Mouse (Mus musculus) T-cell, adult 2 months (primary cell): ENCODE measurements around the gene Gm45717.
"Not testable (repeated sequence)": the region's sequence is repeated elsewhere in the genome, so short reads cannot be mapped to it uniquely, and the experiment has no call there.

Experiments used
- DNase-seq: peaks from one replicate; pipeline ENCODE4 v3.0.0; 2022; ENCODE audit warnings: low spot score

The Gm45717 gene

GRCm38 (mm10) chr7:140955758-140956555 lies at the start of gene Gm45717, which contains the start of gene Ifitm2:
Gene Gm45717, minus strand, starts transcription at chr7:140955937.
Gene Ifitm2, minus strand, starts transcription at chr7:140955987.
- no peak for DNase-seq

GRCm38 (mm10) chr7:141003248-141004010 lies 47.7 kb upstream of the Gm45717 start:
- no peak for DNase-seq

GRCm38 (mm10) chr7:141000881-141001708 lies 45.4 kb upstream of the Gm45717 start:
- DNase-seq, result no peak

- no peak for DNase-seq
Measured at GRCm38 (mm10) chr7:140998853-140999700, 43.3 kb upstream of the Gm45717 start.

GRCm38 (mm10) chr7:140997817-140998216 lies 42.1 kb upstream of the Gm45717 start:
- DNase-seq, result no peak

GRCm38 (mm10) chr7:140991117-140991689 lies 35.5 kb upstream of the Gm45717 start:
- no peak for DNase-seq

GRCm38 (mm10) chr7:140990622-140991021 lies 34.9 kb upstream of the Gm45717 start:
- DNase-seq, result no peak

- DNase-seq, result no peak
Measured at GRCm38 (mm10) chr7:140990185-140990584, 34.4 kb upstream of the Gm45717 start.

- no peak for DNase-seq
Measured at GRCm38 (mm10) chr7:140989022-140989421, 33.3 kb upstream of the Gm45717 start.

- DNase-seq, result no peak
Measured at GRCm38 (mm10) chr7:140987182-140988138, 31.7 kb upstream of the Gm45717 start.

- DNase-seq, result no peak
Measured at GRCm38 (mm10) chr7:140982971-140983370, 27.2 kb upstream of the Gm45717 start.

GRCm38 (mm10) chr7:140981704-140982103 lies 26.0 kb upstream of the Gm45717 start:
- no peak for DNase-seq

- DNase-seq, result not testable (repeated sequence)
Measured at GRCm38 (mm10) chr7:140976720-140977119, 21.0 kb upstream of the Gm45717 start.

- no peak for DNase-seq
Measured at GRCm38 (mm10) chr7:140975465-140975864, 19.7 kb upstream of the Gm45717 start.

- DNase-seq, result no peak
Measured at GRCm38 (mm10) chr7:140974940-140975339, 19.2 kb upstream of the Gm45717 start.

GRCm38 (mm10) chr7:140973396-140974165 lies 17.8 kb upstream of the Gm45717 start:
- no peak for DNase-seq

- DNase-seq, result no peak
Measured at GRCm38 (mm10) chr7:140971479-140972171, 15.9 kb upstream of the Gm45717 start.

GRCm38 (mm10) chr7:140970931-140971330 lies 15.2 kb upstream of the Gm45717 start:
- DNase-seq, result no peak
